Mouse (Mus musculus) midbrain, embryonic 15.5 days (tissue): Measurements from ENCODE around the gene Cd300e. TPM values are rescaled to one million over a fixed set of nuclear protein-coding genes. Genes with fewer than 3 reads are reported as not detected.

Source experiments
- ATAC-seq: fragments of 200-750 bp; cut with Nextera tagmentation; replicated peaks from 2 replicates; pipeline ENCODE4 v1.8.0; 2017; ENCODE audit warnings: moderate TSS enrichment
- H3K27ac ChIP-seq: fragments of 300-500 bp; sonication (generic); 2 replicates; pipeline ENCODE4 v1.5.1; 2015; ENCODE audit warnings: mild to moderate bottlenecking, inconsistent platforms
- H3K27me3 ChIP-seq: fragments of 300-500 bp; sonication (generic); replicated peaks from 2 replicates; pipeline ENCODE4 v1.6.1; 2015; ENCODE audit warnings: inconsistent platforms
- H3K36me3 ChIP-seq: fragments of 300-500 bp; sonication (generic); replicated peaks from 2 replicates; pipeline ENCODE4 v1.6.1; 2015; ENCODE audit warnings: inconsistent platforms
- H3K4me1 ChIP-seq: fragments of 300-500 bp; sonication (generic); 2 replicates; pipeline ENCODE4 v1.6.1; 2015; ENCODE audit warnings: inconsistent platforms
- H3K4me2 ChIP-seq: fragments of 300-500 bp; sonication (generic); 2 replicates; pipeline ENCODE4 v1.6.1; 2015; ENCODE audit warnings: inconsistent platforms, mild to moderate bottlenecking, moderate library complexity
- H3K4me3 ChIP-seq: fragments of 300-500 bp; sonication (generic); 2 replicates; pipeline ENCODE4 v1.5.1; 2015; ENCODE audit warnings: mild to moderate bottlenecking, inconsistent platforms
- H3K9ac ChIP-seq: fragments of 300-500 bp; sonication (generic); 2 replicates; pipeline ENCODE4 v1.6.1; 2015; ENCODE audit warnings: mild to moderate bottlenecking, inconsistent platforms
- H3K9me3 ChIP-seq: fragments of 300-500 bp; sonication (generic); 2 replicates; pipeline ENCODE4 v1.6.1; 2016; ENCODE audit warnings: inconsistent platforms
- WGBS: fragments of 180-500 bp; shearing (Covaris S2); methylation state at CpG from one replicate; pipeline ENCODE4 v1.1.7; 2015; ENCODE audit warnings: mixed read lengths; 5-methylcytosine and 5-hydroxymethylcytosine counted together
- polyA plus RNA-seq: library from polyadenylated mRNA; unstranded; fragments of >200 nt; fragmentation: Nextera tagmentation; extraction: Ambion mirVana; gene quantifications from 2 replicates; pipeline ENCODE4 v1.2.1, GENCODE M21; 2015

The Cd300e gene
- not detected in 2 replicates for polyA plus RNA-seq

DNA sequence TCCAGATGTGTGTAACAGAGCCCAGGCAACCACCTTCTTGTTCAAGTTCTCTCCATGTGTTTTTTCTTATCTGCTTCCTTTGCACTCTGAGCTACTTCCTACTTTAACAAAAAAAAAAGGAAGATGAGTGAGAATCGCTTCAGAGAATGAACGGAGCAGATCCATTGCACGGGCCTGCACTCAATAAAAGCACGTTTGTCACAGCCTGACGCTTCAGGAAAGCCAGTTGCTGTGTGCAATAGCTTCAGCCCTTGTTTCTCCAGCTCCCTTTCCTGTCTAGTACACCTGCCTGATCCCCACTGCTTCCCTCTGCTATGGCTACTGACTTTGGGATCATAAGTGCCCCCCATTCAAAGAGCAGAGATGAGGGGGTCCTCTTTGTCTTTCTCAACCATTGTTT is at the start of gene Cd300e:
TSS of gene Cd300e (minus strand) at position 101 of the 400 bp plus-strand sequence.
- ATAC-seq: no peak
- Histone ChIP-seq H3K27me3 (no peaks in the 10 kb centered on the region), H3K4me2 (no peak within 1 kb of the TSS), H3K4me1 (no peaks in the 10 kb centered on the region), H3K9me3 (no peaks in the 10 kb centered on the region), H3K9ac (no peak within 1 kb of the TSS), H3K4me3 (no peak within 1 kb of the TSS), H3K27ac (no peak within 1 kb of the TSS), H3K36me3 (no peaks in the 10 kb centered on the region)
- WGBS: 27% methylated on average over 5 of the region's 5 CpGs

DNA sequence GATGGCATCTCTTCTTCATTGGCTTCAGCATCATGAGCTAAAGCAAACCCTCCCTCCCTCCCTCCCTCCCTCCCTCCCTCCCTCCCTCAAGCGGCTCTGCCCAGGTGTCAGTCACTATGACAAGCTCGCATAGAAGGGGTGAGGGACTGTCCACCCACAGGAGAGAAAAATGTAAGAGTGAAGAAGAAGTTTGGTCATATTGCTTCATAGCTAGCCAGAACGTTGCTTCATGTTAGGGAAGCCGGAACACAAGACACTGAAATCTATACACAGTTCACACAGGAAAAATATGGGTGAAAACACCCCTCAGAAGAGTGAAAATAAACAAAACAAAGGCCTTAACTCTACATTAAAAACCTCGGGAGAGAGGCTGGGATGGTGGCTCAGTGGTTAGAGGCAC is 48.3 kb upstream of the Cd300e start:
- Histone ChIP-seq H3K36me3 (no peaks in the 10 kb centered on the region), H3K27me3 (no peaks in the 10 kb centered on the region), H3K4me1 (peaks cover 4% of the 10 kb centered on the region; the same call in 1 of the 2 replicates), H3K27ac (no peak overlapping the region), H3K9ac (no peak overlapping the region), H3K4me2 (no peak overlapping the region), H3K4me3 (no peak overlapping the region), H3K9me3 (no peaks in the 10 kb centered on the region)
- WGBS: 83% methylated on average over 4 of the region's 5 CpGs
- no peak for ATAC-seq

DNA sequence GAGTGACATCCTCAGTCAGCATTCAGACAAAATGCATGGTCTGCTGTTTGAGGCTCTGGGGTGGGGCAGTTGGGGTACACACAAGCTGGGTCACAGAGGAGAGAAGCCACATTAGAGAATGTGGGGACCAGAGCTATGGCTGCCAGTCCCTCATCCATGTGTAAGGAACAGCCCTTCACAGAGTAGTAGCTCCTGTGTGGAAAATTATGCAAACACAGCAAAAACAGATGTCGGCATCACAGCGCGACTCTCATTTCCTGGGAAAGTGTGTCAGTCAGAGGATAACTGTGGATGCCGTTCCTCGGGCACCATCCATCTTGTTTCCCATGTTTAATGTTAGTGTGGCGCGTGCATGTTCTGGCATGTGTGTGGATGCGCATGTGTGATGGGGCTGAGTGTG is 46.2 kb upstream of the Cd300e start:
- no peak overlapping the region for H3K4me3 ChIP-seq
- no peak overlapping the region for H3K9ac ChIP-seq
- peaks cover 4% of the 10 kb centered on the region; the same call in 1 of the 2 replicates for H3K4me1 ChIP-seq
- no peak overlapping the region for H3K4me2 ChIP-seq
- 89% methylated on average over 8 of the region's 8 CpGs for WGBS
- no peaks in the 10 kb centered on the region for H3K36me3 ChIP-seq
- no peak for ATAC-seq
- no peaks in the 10 kb centered on the region for H3K9me3 ChIP-seq
- H3K27me3 ChIP-seq: no peaks in the 10 kb centered on the region
- no peak overlapping the region for H3K27ac ChIP-seq

DNA sequence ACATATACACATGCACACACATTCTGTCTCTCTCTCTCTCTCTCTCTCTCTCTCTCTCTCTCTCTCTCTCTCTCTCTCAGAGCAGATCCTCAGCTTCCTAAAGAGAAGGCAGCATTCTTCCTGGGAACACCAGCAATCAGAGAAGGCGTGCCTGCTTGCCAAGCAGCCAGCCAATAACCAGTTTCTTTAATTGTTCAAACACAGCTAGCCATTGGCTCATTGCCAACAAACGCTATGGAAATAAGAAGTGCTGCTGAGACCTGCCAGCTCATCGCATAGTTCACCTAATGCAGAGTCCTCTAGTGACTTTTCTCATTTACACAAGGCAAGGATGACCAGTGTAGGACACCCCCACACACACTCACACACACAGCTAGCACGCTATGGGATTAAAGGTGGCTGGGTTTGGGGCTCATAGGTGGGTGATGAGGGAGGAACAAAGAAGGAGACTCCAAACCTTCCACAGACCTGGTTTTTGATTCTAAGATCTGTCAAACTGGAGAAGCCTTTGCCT is 45.5 kb upstream of the Cd300e start:
- H3K4me3 ChIP-seq: no peak overlapping the region
- H3K4me1 ChIP-seq: peaks cover 4% of the 10 kb centered on the region; the same call in 1 of the 2 replicates
- no peaks in the 10 kb centered on the region for H3K36me3 ChIP-seq
- no peak for ATAC-seq
- no peak overlapping the region for H3K4me2 ChIP-seq
- 28% methylated on average over 4 of the region's 4 CpGs for WGBS
- H3K9me3 ChIP-seq: no peaks in the 10 kb centered on the region
- no peak overlapping the region for H3K9ac ChIP-seq
- no peak overlapping the region for H3K27ac ChIP-seq
- H3K27me3 ChIP-seq: no peaks in the 10 kb centered on the region

DNA sequence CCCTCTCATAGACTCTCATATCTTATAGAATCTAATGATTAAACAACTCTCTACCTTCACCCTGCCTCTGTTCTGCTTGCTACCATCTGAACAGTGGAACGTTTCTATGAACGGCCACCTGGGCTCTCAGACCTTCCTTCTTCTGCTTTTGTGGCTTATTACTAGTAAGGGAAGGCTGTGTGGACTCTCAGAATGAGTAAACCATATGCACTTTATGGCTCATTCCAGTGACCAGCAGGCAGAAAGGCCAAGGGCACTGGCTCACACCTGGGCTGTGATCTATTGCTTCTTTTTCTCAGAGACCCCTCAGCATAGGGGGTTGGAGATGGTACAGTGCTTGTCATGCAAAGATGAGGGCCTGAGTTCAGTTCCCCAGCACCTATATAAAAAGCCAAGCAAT is 44.7 kb upstream of the Cd300e start:
- Histone ChIP-seq H3K4me3 (no peak overlapping the region), H3K9me3 (no peaks in the 10 kb centered on the region), H3K4me1 (peaks cover 4% of the 10 kb centered on the region; the same call in 1 of the 2 replicates), H3K4me2 (no peak overlapping the region), H3K9ac (no peak overlapping the region), H3K27me3 (no peaks in the 10 kb centered on the region), H3K36me3 (no peaks in the 10 kb centered on the region), H3K27ac (no peak overlapping the region)
- WGBS: 86% methylated on average over 2 of the region's 2 CpGs
- ATAC-seq: no peak

DNA sequence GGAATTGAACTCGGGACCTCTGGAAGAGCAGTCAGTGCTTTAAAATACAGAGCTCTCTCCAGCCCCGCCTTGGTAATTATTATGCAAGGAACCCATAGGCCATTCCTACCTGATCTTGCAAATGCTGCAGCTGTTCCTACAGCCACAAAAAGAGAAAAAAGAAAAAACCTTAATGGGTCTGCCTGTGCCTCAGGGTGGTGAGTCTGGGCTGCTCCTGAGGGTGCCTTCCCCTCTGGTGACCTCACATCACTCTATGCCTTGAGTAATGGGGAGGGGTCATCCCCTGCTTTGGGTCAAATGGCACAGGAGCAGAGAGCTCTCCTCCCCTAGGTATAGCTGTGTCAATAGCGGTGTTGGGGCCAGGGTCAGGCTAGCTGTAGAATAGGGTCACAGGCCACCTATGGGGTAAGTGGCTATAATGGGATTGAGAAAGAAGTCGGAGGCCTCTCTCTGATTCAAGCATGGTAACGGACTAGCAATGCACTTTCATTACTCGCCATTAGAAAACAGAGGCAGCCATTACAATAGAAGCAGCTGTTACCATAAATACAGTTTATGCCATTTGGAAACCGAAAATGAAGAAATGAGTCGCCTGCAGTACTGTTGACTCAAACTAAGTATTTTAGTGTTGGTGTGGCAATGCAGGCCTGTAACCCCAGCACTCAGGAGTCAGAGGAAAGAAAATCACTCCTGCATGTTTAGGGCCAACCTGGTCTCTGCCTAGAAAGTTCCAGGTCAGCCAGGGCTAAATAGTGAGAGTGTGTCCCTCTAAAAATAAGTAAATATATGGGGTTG is 43.0 kb upstream of the Cd300e start:
- H3K4me1 ChIP-seq: peaks cover 4% of the 10 kb centered on the region; the same call in 1 of the 2 replicates
- H3K9me3 ChIP-seq: no peaks in the 10 kb centered on the region
- H3K27me3 ChIP-seq: no peaks in the 10 kb centered on the region
- H3K4me2 ChIP-seq: no peak overlapping the region
- no peak overlapping the region for H3K27ac ChIP-seq
- H3K36me3 ChIP-seq: no peaks in the 10 kb centered on the region
- ATAC-seq: no peak
- no peak overlapping the region for H3K9ac ChIP-seq
- WGBS: 69% methylated on average over 8 of the region's 8 CpGs
- H3K4me3 ChIP-seq: no peak overlapping the region

DNA sequence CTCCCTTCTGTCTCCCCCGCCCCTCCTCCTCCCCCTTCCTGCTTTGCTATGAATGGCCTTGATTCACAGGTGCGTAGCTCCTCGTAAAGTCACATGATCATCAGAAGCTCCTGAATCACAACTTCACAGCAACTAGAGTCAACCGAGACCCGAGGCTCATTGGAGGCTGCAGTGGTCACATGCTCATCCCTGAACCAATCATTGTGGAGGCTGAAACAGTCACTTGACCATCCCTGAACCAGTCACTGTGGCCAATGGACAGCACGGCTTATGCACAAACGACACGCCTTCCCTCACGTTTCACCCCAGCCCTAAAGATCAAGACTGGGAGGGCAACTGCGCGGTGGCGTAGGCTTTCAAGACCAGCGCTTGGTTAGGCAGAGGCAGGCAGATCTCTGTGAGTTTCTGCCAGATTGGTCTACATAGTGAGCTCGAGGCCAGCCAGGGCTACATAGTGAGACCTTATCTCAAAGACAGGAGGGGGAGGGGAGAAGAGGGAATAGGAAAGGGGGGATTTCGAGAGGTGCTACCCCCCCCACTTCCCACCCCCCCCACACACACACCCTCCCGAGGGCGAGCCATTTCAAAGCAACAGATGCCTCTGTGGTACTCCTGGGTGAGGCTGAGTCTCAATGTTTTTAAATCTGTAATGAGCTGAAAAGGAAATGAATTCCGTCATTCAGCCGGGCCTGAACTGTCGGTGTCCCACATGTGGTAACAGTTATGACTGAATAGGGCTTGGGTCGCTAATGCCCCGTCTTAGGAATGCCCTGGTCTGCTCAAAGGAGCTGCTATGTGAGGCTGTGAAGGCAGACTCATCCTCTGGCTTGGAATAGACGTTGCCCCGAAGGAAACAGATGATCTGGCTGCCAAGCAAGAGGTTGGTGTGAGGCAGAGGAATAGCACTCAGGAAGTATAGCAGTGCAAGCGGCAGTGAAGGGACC is 41.8 kb upstream of the Cd300e start:
- Histone ChIP-seq H3K4me2 (no peak overlapping the region), H3K4me3 (no peak overlapping the region), H3K4me1 (peaks cover 4% of the 10 kb centered on the region; the same call in 1 of the 2 replicates), H3K9me3 (no peaks in the 10 kb centered on the region), H3K27ac (no peak overlapping the region), H3K36me3 (no peaks in the 10 kb centered on the region), H3K27me3 (no peaks in the 10 kb centered on the region), H3K9ac (no peak overlapping the region)
- no peak for ATAC-seq
- 89% methylated on average over 25 of the region's 25 CpGs for WGBS

DNA sequence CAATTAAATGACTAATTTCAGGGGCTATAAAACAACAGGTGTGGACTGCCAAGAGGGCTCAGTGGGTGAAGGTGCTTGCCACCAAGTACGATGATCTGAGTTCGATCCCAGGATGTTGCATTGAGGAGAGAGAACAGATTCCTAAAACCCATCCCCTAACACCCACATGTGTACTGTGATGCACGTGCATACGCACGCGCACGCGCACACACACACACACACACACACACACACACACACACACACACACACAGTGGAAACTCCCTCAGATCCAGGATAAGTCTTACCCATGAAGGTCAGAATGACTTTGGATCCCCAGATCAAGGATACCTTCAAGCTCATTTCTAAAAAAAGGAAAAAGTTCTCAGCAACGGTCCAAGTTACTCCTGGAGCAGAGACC is 40.1 kb upstream of the Cd300e start:
- Histone ChIP-seq H3K27me3 (no peaks in the 10 kb centered on the region), H3K27ac (no peak overlapping the region), H3K9ac (no peak overlapping the region), H3K4me3 (no peak overlapping the region), H3K36me3 (no peaks in the 10 kb centered on the region), H3K9me3 (no peaks in the 10 kb centered on the region), H3K4me1 (no peaks in the 10 kb centered on the region), H3K4me2 (no peak overlapping the region)
- 93% methylated on average over 9 of the region's 9 CpGs for WGBS
- ATAC-seq: no peak

DNA sequence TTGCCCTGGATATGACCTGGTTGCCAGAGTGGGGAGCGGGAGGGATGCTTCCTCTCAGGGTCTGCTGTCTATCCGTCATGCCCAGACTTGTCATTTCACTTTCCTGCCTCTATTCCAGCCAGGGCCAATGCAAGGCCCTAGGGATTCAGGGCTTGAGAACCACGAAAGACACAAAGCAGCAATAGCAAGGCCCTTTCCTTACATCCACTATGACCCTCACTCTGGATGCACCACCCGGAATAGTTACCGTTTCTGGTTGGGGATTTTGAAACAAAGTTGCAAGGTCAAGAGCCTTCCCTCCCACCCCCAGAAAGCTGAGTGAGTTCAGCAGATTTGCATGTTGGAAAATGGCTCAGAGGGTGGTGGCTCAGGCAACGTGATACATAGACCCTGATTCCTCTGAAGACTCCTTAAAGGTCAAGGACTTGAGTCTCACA is 39.7 kb upstream of the Cd300e start:
- H3K4me1 ChIP-seq: no peaks in the 10 kb centered on the region
- no peak overlapping the region for H3K9ac ChIP-seq
- no peak overlapping the region for H3K4me2 ChIP-seq
- WGBS: 71% methylated on average over 6 of the region's 6 CpGs
- H3K27ac ChIP-seq: no peak overlapping the region
- ATAC-seq: no peak
- H3K9me3 ChIP-seq: no peaks in the 10 kb centered on the region
- no peak overlapping the region for H3K4me3 ChIP-seq
- H3K36me3 ChIP-seq: no peaks in the 10 kb centered on the region
- no peaks in the 10 kb centered on the region for H3K27me3 ChIP-seq

DNA sequence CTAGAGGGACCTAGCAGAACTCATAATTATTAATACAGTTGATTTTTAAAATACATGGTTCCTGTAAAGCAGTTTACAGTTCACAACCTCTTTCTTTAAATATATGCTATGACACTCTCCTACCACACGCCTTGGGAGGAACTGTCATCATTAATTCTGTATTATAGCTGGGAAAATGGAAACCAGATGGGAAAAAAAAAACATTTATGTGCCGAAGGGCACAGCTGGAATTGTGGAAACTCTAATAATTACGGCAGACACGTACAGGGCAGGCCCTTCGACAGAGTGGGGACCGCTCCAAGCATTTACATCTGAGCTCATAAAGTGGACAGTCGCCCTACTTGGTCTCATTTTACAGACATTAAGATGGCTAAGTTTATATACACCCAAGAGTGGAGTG is 38.8 kb upstream of the Cd300e start:
- no peak overlapping the region for H3K4me2 ChIP-seq
- no peaks in the 10 kb centered on the region for H3K4me1 ChIP-seq
- H3K9me3 ChIP-seq: no peaks in the 10 kb centered on the region
- ATAC-seq: no peak
- no peaks in the 10 kb centered on the region for H3K27me3 ChIP-seq
- H3K27ac ChIP-seq: no peak overlapping the region
- WGBS: 73% methylated on average over 7 of the region's 7 CpGs
- no peak overlapping the region for H3K4me3 ChIP-seq
- H3K36me3 ChIP-seq: no peaks in the 10 kb centered on the region
- no peak overlapping the region for H3K9ac ChIP-seq

DNA sequence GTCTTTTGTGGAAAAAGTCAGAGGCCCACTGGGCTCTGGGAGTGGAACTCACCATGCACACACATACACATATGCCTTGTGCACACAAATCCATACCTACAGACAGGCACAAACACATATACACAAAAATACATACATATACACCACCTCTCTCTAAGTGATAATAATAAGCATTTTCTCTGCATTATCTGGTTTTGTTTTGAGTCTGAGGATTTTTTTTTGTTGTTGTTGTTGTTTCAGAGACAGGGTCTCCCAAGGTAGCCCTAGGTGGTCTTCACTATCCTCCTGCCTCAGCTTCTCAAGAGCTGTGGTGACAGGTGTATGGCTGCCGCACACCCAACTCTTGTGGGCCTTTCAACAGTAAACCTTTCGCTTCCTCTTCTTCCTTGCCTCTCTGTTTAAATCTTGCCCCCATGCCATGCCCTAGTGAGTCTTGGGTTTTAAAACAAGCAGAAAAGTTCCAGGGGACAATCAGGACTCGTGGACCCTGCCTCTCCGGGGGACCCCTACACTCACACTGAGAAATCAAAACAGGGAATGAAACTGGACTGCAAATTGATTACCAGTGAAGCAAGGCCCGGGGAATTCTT is 38.1 kb upstream of the Cd300e start:
- Histone ChIP-seq H3K4me3 (no peak overlapping the region), H3K4me2 (no peak overlapping the region), H3K27ac (no peak overlapping the region), H3K36me3 (no peaks in the 10 kb centered on the region), H3K9me3 (no peaks in the 10 kb centered on the region), H3K9ac (no peak overlapping the region), H3K27me3 (no peaks in the 10 kb centered on the region), H3K4me1 (no peaks in the 10 kb centered on the region)
- WGBS: 81% methylated on average over 5 of the region's 5 CpGs
- no peak for ATAC-seq

DNA sequence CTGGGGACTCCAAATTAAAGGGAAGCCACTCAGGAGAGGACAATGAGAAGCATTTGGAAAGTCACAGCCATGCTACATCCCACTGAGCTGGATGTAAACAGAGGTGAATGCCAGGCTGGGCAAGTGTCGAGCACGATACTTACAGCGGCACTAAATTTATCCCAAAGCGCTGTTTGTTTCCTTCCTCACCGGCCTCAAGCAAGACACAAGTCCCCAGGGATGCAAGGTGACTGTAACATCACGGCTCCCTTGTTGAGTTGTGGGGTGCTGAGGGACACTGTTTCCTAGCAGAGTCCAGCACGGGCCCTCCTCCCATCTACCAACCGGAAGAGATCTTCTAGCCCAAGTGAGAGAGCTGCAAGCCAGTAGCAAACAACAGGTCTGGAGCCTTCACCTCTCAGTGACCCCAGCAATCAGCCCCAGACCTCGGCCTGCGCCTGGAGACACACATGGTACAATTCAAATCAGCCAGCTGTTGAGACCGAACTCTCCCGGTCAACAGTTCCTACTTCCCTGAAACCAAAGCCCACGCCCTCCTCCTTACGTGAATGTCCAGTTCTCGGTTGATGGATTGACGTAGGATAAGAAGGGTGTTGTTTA is 37.4 kb upstream of the Cd300e start:
- no peaks in the 10 kb centered on the region for H3K4me1 ChIP-seq
- no peak overlapping the region for H3K27ac ChIP-seq
- no peaks in the 10 kb centered on the region for H3K27me3 ChIP-seq
- no peaks in the 10 kb centered on the region for H3K9me3 ChIP-seq
- no peak for ATAC-seq
- H3K4me2 ChIP-seq: no peak overlapping the region
- no peak overlapping the region for H3K9ac ChIP-seq
- no peaks in the 10 kb centered on the region for H3K36me3 ChIP-seq
- WGBS: 78% methylated on average over 16 of the region's 16 CpGs
- H3K4me3 ChIP-seq: no peak overlapping the region
